Mouse (Mus musculus): Measurements from ENCODE around the gene Serpinb7.

The Serpinb7 gene

GRCm38 (mm10) chr1:107489577-107489976 lies 90.1 kb downstream of the Serpinb7 start:
- DNase-seq (ENCODE audit: low spot score in 2 of 2), result no peak

- no peak for DNase-seq (ENCODE audit: low spot score in 2 of 2)
Measured at GRCm38 (mm10) chr1:107496789-107497188, 97.3 kb downstream of the Serpinb7 start.

- no peak for DNase-seq (ENCODE audit: low spot score in 2 of 2)
Measured at GRCm38 (mm10) chr1:107502025-107502424, 102.6 kb downstream of the Serpinb7 start.

Measured in spleen, postnatal 14 days (tissue).